Mouse (Mus musculus): ENCODE data around the gene Avpr1b.
"Not testable (repeated sequence)": the region's sequence is repeated elsewhere in the genome, so short reads cannot be mapped to it uniquely, and the experiment has no call there.

The Avpr1b gene

GRCm38 (mm10) chr1:131623644-131624043 is 24.6 kb downstream of the Avpr1b start:
- DNase-seq = no peak

DNA sequence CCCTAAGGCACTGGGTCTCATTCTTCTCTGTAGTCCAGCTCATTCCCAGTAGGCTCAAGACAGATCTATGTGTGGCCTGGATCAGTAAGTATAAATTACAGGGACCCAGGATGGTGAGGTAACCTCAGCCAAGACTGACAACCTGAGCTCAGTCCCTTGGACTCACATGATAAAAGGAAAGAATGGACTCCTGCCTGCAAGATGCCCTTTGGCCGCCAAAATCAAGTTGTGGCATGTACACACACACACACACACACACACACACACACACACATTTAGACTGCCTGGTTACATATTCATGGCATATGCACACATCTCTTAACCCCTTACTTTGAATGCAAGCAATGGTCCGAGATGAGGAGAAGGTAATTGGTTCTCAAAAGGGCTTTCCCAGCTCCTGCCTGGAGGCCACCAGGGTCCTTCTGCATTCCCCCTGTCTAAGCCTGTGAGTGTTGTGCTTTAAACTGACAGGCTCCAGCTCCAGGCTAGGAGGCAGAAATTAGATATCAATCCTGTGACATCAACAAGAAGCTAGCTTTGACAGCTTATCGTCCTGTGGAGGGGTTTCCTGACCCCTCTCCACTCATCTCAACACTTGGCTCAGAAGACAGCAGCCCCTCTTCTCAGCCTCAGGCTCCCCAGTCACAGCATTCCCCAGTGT is 25.3 kb downstream of the Avpr1b start:
- no peak for DNase-seq

DNA sequence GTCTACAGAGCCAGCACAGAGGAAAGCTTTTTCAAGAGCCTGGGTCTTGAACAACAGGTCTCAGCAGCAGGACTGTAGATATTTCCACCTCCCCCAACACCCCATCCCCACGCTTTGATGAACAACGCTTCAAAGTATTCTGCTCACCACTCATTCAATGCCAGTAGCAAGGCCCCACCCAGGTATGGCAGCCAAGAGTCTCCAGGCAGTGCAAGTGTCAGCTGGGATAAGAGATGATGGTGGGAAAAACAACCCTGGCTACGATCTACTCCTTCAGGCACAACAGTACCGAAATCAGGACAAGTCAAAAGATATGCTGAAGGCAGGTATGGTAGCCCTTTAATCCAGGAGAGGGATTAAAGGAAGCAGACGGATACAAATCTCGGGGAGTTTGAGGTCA is 27.2 kb downstream of the Avpr1b start:
- no peak for DNase-seq

- DNase-seq = not testable (repeated sequence)
Measured at GRCm38 (mm10) chr1:131632216-131632615, 33.2 kb downstream of the Avpr1b start.

DNA sequence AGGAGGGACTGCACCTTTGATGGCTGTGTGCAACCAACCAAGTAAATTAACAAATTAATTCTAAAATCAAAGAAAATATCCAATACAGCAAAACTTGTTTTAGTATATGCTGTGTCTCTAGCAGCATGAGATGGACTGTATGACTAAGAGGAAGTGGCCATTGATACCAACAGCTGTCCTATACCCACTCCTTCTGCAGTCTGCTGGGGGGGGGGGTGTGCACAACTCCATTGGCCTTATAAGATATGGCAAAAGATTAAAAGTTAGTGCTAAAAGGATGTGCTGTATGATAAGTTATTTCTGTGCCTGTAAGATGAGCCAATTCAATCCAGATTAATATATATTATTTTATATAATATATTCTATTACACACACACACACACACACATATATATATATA is 35.5 kb downstream of the Avpr1b start:
- DNase-seq = no peak

GRCm38 (mm10) chr1:131637791-131638540 is 38.9 kb downstream of the Avpr1b start, which contains the start of gene Ctse:
TSS of gene Ctse (plus strand) at chr1:131638306.
- DNase-seq = peak in 1 of 2 experiments; percentile 55

GRCm38 (mm10) chr1:131638541-131639421 is 39.7 kb downstream of the Avpr1b start:
- no peak for DNase-seq

- DNase-seq = no peak
Measured at GRCm38 (mm10) chr1:131640062-131640461, 41.0 kb downstream of the Avpr1b start.

DNA sequence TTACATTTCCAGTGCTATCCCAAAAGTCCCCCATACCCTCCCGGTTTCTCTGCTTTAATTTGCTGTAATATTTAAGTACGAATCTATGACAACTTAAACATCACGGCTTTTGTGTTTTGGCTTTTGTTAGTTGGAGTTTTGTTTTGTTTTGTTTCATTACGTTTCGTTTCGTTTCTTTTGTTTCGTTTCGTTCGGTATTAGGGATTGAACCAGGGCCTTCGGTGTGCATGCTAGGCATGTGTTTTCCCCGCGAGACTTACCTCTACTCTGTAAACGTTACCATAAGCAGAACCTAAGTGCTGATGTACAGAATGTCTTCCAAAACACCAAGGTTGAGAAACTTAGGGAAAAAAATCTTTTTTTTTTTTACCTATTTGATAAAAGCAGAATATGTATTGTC is 42.5 kb downstream of the Avpr1b start:
- no peak for DNase-seq

GRCm38 (mm10) chr1:131642251-131642650 is 43.2 kb downstream of the Avpr1b start:
- no peak for DNase-seq

GRCm38 (mm10) chr1:131652670-131653443 is 53.8 kb downstream of the Avpr1b start:
- no peak for DNase-seq

DNA sequence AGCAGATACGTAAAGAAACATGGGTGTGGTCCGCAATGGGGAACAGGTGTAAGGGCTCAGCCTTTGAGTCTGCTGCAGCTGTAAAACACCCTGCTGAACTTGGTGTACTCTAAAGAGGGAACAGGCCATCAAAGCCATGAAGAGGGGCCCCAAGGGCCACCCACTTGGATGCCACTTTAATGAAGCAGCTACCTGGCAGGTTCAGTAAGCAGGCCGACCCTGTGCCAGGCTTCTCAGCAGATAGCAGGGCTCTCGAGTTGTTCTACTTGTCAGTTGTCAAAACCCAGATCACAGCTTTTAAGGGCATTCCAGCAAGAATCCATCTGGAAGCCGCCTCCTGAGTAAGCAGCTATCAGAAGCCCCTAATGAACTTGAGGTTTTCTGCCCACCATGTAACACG is 56.6 kb downstream of the Avpr1b start:
- no peak for DNase-seq

DNA sequence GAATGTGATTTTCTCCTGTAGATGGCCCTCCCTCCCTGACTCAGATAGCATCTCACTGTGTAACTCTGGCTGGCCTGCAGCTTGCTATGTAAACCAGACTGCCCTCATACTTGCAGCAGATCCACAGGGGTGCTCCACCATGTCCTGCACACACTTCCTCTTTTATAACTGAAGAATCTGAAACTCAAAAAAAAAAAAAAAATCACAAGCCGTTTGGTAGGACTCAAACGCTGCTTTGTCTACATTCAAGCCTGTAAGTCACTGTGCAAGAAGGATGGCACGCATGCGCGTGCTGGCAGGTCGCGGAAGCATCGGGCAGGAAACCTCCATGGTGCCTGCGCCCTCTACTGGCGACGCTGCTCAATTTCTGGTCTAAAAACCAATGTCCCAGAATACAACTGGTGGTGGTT is 58.9 kb downstream of the Avpr1b start:
- DNase-seq = peak; percentile 79 to 87

DNA sequence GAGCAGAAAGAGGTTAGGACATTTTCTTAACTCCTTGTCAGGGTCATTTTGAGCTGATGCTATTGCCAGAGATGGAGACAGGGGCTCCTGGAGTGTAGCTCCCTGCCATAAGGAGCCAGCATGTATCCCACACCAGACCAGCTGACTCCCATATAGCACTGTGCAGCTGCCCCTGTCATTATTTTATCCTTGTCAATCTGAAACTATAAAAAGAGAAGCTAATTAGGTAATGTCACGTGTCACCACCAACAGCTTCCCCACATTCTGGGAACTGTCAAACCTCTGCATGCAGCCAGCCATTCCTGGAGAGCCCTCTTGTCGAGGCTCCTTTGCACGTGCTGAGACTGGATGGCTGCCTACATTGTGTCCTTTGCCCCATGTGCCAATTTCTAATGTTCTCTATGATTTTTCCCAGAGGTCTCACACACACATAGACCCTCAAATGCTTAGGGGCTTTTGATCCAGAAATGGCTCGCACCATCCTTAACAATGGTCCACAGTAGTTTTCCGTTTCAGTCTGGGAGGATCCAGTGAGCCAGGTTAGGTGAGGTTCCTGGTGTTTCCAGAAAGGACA is 60.6 kb downstream of the Avpr1b start:
- no peak for DNase-seq

GRCm38 (mm10) chr1:131660266-131660665 is 61.2 kb downstream of the Avpr1b start:
- no peak for DNase-seq

DNA sequence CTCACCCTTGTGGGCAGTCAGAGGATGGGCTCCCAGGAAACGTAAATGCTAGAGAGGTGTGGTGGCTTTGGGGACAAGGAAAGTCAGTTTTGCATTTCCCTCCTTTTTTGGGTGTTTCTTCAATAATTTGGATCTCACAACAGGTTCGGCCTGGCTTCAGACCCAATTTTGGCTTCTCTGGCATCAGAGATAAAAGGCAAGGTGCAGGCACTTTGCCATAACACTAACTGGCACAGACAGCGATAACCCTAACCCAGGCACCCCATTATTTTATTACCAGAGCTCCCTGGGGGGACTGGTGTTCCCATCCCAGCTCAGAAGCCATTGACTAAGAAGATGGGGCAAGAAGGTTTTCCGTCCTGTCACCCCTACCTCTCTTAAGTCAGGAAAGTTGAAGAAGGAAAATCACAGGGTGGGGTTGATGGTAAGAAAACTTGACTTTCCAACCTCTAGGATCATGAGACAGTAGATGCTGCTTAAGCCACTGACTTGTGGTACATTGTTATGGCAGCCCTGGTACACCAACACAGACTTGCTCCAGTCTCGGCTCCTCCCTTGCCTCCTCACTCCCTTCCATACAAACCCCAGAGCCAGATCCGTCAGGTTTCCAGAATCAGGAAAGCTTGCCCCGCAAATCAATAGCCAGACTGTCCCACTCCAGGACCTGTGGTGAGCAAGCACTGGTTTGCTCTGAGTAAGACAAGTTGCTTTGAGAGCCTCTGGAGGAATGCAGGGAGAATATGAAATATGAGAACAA is 61.9 kb downstream of the Avpr1b start:
- DNase-seq = no peak

All from thymus, adult 18-20 months (tissue).